Mouse (Mus musculus) c-Kit-positive CD71-positive TER-119-negative erythroid progenitor cells, embryonic 14.5 days (primary cell): ENCODE measurements at regions not wholly inside any gene's neighbourhood (a gene's known extent, or its start where the extent isn't known, plus 50 kb on each side); places are given as distances from the start of the nearest gene placed in this dataset.

Experiments used
- DNase-seq: peaks from one replicate; pipeline ENCODE4 v3.0.0-alpha.2; 2013; ENCODE audit warnings: low read depth

GRCm38 (mm10) chr2:92860502-92861197, 54.2 kb upstream of the Syt13 start:
- no peak for DNase-seq
